Mouse (Mus musculus): Measurements from ENCODE around the gene Ddx31. TPM values are rescaled to one million over a fixed set of nuclear protein-coding genes. Genes with fewer than 3 reads are reported as not detected.

The Ddx31 gene
- polyA plus RNA-seq, 1 experiment from 2014 or later = 10.5 TPM

DNA sequence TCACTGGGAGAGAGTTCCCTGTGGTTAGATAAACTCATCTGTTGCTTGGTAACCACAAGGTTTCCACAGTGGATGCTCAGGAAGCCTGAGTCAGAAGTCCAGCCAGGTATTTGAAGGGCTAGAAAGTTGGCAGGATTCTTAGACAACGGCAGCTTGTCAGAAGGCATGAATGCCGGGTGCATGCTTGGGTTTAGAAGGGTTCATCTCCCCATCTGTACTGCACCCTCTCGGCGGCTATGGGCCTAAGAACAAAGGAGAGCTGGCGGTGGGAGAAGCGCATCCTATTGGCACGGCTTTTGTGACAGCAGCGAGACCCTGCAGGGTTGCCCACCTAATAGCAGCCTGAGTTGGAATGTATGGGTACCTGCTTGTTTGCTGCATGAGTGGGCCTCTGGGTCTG, 62.1 kb downstream of the Ddx31 start:
- no peak for TF ChIP-seq CTCF (IDR thresholded peaks at IDR 0.05)
- DNase-seq (ENCODE audit: low read depth, low spot score) = no peak
- ATAC-seq = no peak
- ChIA-PET CTCF (interaction anchor here (1.4 kb wide), 1 partner anchor 146 kb away, joined by 3 read pairs; no protein-coding TSS in a partner anchor), POLR2A (interaction anchor here (0.7 kb wide), 1 partner anchor 10 kb away, joined by 3 read pairs; no protein-coding TSS in a partner anchor)
- no peaks in the 10 kb centered on the region for H3K27me3 ChIP-seq
- in situ Hi-C loops (cut with MboI; ENCODE audit: low pct_unique_long_range_greater_than_20kb) = no loop called here

DNA sequence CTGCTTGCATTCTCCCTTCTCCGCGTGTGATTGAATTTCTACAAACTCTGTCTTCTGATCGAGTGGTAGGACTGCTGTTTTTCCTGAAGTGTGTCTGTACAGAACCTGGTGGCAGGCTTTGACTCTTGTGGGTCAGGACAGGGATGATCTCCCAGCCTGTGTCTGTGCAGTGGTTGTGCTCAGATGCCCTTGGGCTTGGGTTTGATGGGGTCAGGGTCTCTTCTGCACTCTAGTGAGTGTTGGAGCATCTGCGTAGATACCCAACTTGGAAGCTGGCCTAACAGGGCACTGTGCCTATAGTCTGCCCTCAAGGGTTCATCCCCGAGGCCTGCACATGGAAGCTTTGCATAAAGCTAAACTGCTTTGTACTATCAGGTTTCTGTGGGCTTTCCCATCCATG, 63.7 kb downstream of the Ddx31 start:
- TF ChIP-seq CTCF (IDR thresholded peaks at IDR 0.05) = no peak
- ATAC-seq (no peak), DNase-seq (ENCODE audit: low read depth, low spot score) (no peak)
- in situ Hi-C loops (cut with MboI; ENCODE audit: low pct_unique_long_range_greater_than_20kb) = no loop called here
- POLR2A ChIA-PET = no interaction called here
- no peaks in the 10 kb centered on the region for H3K27me3 ChIP-seq
- CTCF ChIA-PET = no interaction called here

GRCm38 (mm10) chr2:28904786-28905185, 64.6 kb downstream of the Ddx31 start:
- POLR2A ChIA-PET = no interaction called here
- no peak for TF ChIP-seq CTCF (IDR thresholded peaks at IDR 0.05)
- no peaks in the 10 kb centered on the region for H3K27me3 ChIP-seq
- CTCF ChIA-PET = no interaction called here
- in situ Hi-C loops (cut with MboI; ENCODE audit: low pct_unique_long_range_greater_than_20kb) = no loop called here
- DNase-seq (ENCODE audit: low read depth, low spot score) = no peak
- ATAC-seq = no peak

DNA sequence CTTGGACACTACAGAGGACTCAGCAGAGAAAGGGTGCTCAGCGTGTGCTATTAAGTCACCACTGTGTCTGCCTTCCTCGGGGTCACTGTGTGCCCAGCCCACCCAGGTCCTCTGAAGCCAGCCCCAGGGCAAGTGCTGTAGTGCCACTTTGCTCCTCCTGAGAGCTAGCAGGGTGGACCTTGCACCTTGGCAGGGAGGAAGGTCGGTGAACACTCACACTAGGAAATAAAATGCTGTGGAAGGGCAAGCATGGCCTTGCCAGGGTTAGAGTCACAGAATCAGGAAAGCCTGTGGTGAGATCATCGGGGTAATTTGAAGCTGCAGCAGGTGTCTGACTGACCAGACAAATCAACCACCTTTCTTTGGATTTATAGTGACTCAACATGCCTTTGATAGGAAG, 65.4 kb downstream of the Ddx31 start:
- in situ Hi-C loops (cut with MboI; ENCODE audit: low pct_unique_long_range_greater_than_20kb) = no loop called here
- DNase-seq (ENCODE audit: low read depth, low spot score) (no peak), ATAC-seq (no peak)
- no peaks in the 10 kb centered on the region for H3K27me3 ChIP-seq
- TF ChIP-seq CTCF (IDR thresholded peaks at IDR 0.05) = no peak
- CTCF ChIA-PET = no interaction called here
- POLR2A ChIA-PET = no interaction called here

DNA sequence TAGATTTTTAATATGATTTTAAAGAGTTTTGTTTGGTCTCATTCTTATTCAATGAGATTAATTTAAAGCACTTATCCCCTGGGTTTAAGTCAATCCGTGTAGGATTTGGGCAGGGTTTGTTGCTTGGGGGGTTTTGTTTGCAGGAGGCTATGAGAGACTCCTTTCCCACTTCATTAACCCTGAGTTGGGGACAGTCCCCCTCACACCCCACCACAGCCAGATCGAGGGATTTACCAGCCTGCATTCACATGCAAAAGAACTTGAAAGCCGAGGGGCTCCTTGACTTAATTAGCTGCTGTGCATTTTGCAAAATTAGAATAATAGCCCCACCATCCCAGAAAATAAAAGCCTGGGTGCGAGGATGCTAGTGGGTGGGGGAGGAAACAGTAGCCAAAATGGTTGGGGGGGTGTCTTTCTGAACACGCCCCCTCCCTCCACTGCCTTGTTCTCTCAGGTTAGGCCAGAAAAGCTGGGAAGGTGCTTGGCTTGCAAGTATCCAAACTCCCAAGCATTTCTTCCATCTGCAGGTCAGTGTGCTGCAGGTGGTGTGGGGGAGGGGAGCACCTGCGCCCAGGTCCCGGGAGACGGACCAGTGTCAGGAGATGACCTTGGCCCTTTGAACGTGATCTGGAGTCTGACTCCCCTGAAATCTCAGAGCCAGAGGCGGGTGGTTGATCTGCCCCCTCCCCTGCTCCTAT, 67.6 kb downstream of the Ddx31 start:
- no peak for TF ChIP-seq CTCF (IDR thresholded peaks at IDR 0.05)
- no peak for ATAC-seq
- H3K27me3 ChIP-seq = no peaks in the 10 kb centered on the region
- no peak for DNase-seq (ENCODE audit: low read depth, low spot score)
- ChIA-PET POLR2A (no interaction called here), CTCF (no interaction called here)
- in situ Hi-C loops (cut with MboI; ENCODE audit: low pct_unique_long_range_greater_than_20kb) = no loop called here

GRCm38 (mm10) chr2:28908389-28909153, 68.4 kb downstream of the Ddx31 start:
- DNase-seq (ENCODE audit: low read depth, low spot score) (no peak), ATAC-seq (no peak)
- TF ChIP-seq CTCF (IDR thresholded peaks at IDR 0.05) = no peak
- ChIA-PET CTCF (no interaction called here), POLR2A (no interaction called here)
- H3K27me3 ChIP-seq = no peaks in the 10 kb centered on the region
- in situ Hi-C loops (cut with MboI; ENCODE audit: low pct_unique_long_range_greater_than_20kb) = no loop called here

DNA sequence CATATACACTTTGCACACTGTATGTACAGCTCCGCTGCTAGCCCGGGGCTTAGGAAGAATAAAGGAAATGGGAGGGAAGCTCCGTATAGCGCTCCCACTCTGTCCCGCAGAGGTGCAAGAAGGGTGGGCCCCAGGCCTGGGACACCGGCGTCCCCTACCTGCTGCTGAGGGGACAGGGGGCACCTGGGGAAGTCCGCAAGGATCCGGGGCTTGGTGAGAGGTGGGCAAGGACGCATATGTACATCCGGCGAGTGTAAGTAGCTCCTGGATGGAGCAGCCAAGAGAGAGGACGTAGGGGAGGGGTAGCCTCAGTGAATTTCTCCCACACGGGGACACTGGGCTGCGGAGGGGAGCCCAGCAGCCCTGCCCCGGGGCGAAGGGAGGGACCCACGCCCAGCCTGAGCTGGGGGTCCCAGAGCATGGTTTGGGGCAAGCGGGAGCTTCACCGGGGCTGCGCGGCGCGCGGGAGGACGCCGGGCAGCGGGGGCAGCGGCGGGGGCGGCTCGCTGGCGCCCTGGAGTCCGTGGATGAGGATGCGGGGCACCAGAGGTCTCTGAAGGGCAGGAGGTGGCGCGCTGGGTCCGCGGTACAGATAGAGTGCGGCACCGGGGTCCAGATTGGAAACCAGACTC, 69.1 kb downstream of the Ddx31 start:
- no peak for DNase-seq (ENCODE audit: low read depth, low spot score)
- in situ Hi-C loops (cut with MboI; ENCODE audit: low pct_unique_long_range_greater_than_20kb) = no loop called here
- POLR2A ChIA-PET = no interaction called here
- peaks cover under 1% of the 10 kb centered on the region for H3K27me3 ChIP-seq
- TF ChIP-seq CTCF (IDR thresholded peaks at IDR 0.05) = no peak
- ATAC-seq = no peak
- CTCF ChIA-PET = no interaction called here

GRCm38 (mm10) chr2:28909818-28910710, 69.9 kb downstream of the Ddx31 start:
- DNase-seq (ENCODE audit: low read depth, low spot score) (no peak), ATAC-seq (no peak)
- H3K27me3 ChIP-seq = peaks cover 8% of the 10 kb centered on the region
- in situ Hi-C loops (cut with MboI; ENCODE audit: low pct_unique_long_range_greater_than_20kb) = no loop called here
- no peak for TF ChIP-seq CTCF (IDR thresholded peaks at IDR 0.05)
- ChIA-PET POLR2A (no interaction called here), CTCF (no interaction called here)

DNA sequence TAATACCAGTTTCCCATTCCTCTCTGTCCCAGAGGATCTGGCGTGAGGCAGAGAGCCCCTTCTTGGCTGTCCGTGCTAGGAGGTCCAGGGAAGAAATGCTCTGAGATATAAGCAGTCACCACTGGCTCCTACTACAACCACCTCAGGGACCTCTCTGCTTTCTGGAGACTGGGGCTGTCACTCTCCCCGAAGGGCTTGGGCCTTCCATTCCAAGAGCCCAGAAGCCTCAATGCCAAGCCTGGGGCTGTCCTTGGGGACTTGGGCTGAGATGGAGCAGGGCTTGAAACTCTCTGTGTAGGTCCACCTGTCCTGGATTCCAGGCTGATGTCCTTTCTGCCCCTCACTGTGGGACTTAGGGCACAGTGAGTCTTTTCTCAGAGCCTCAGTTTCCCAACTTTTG, 70.7 kb downstream of the Ddx31 start:
- ChIA-PET CTCF (no interaction called here), POLR2A (no interaction called here)
- in situ Hi-C loops (cut with MboI; ENCODE audit: low pct_unique_long_range_greater_than_20kb) = no loop called here
- ATAC-seq (no peak), DNase-seq (ENCODE audit: low read depth, low spot score) (no peak)
- no peak for TF ChIP-seq CTCF (IDR thresholded peaks at IDR 0.05)
- peaks cover 12% of the 10 kb centered on the region for H3K27me3 ChIP-seq

DNA sequence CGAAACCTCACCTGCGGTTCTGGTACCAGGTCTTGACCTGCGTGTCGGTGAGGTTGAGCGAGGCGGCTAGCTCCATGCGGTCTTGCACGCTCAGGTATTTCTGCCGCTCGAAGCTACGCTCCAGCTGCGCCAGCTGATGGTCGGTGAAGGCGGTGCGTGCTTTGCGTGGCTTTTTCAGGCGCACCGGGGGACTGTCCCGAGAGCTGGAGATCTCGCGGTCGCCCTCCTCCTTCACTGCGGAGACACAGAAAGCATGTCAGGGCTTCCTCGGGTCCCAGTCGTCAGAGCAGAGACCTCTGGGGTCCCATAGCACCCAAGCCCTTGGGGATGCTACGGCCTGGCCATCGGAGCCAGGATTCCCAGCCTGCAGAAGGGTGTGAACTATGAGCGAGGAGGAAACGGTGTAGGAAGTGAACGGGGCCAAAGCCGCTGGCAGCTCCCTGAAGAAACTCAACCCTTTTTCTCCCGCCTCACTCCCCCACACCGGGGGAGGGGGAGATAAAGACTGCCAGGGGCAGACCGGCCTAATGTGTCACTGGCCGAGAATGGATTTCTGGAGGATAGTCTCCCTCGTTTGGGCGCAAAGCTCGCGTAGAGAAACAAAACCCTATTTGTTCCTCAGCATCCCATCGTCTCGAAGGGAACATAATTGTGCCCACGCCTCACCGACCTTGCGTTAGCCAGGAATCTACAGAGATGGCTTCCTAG, 71.3 kb downstream of the Ddx31 start:
- in situ Hi-C loops (cut with MboI; ENCODE audit: low pct_unique_long_range_greater_than_20kb) = no loop called here
- DNase-seq (ENCODE audit: low read depth, low spot score) (no peak), ATAC-seq (no peak)
- ChIA-PET POLR2A (no interaction called here), CTCF (no interaction called here)
- peaks cover 12% of the 10 kb centered on the region for H3K27me3 ChIP-seq
- TF ChIP-seq CTCF (IDR thresholded peaks at IDR 0.05) = no peak

Measured in Patski (cell line).